Mouse (Mus musculus) testis, adult 2 months (tissue): Measurements from ENCODE around the gene Foxj1. TPM values are rescaled to one million over a fixed set of nuclear protein-coding genes. Genes with fewer than 3 reads are reported as not detected.

ENCODE experiments used
- H3K27ac ChIP-seq: fragments of 200-500 bp; 2 replicates; pipeline ENCODE4 v1.5.1; 2012; ENCODE audit warnings: low read depth, low read length; ENCODE audit not compliant: control insufficient read depth, insufficient read depth
- H3K27me3 ChIP-seq: fragments of 200-500 bp; 2 replicates; pipeline ENCODE4 v1.6.1; 2012; ENCODE audit warnings: mild to moderate bottlenecking, low read length, moderate library complexity; ENCODE audit not compliant: control insufficient read depth, insufficient read depth
- H3K36me3 ChIP-seq: fragments of 200-500 bp; 2 replicates; pipeline ENCODE4 v1.6.1; 2012; ENCODE audit warnings: mild to moderate bottlenecking, low read length; ENCODE audit not compliant: control insufficient read depth, insufficient read depth
- H3K4me1 ChIP-seq: fragments of 200-500 bp; 2 replicates; pipeline ENCODE4 v1.6.1; 2012; ENCODE audit warnings: low read length; ENCODE audit not compliant: control insufficient read depth, insufficient read depth
- H3K4me3 ChIP-seq: fragments of 200-500 bp; 2 replicates; pipeline ENCODE4 v1.5.1; 2012; ENCODE audit warnings: low read depth, mild to moderate bottlenecking, low read length, moderate library complexity, mixed read lengths; ENCODE audit not compliant: control insufficient read depth
- CTCF ChIP-seq: fragments of 200-500 bp; IDR thresholded peaks from 2 replicates; pipeline ENCODE4 v1.5.1; 2012; ENCODE audit warnings: low read depth, mild to moderate bottlenecking, inconsistent platforms, low read length, moderate library complexity; ENCODE audit not compliant: control insufficient read depth, insufficient read depth, insufficient replicate concordance
- POLR2A ChIP-seq: fragments of 200-500 bp; IDR thresholded peaks from 2 replicates; pipeline ENCODE4 v1.6.1; 2012; ENCODE audit warnings: low read depth, mild to moderate bottlenecking, inconsistent platforms, low read length, moderate library complexity; ENCODE audit not compliant: control insufficient read depth
- polyA plus RNA-seq: library from polyadenylated mRNA; depleted of rRNA; stranded (reverse); fragments of >200 nt; gene quantifications from 2 replicates; pipeline ENCODE4 v1.2.3, GENCODE M21; 2012

The Foxj1 gene
- polyA plus RNA-seq, 1 experiment, result 75.5 TPM

DNA sequence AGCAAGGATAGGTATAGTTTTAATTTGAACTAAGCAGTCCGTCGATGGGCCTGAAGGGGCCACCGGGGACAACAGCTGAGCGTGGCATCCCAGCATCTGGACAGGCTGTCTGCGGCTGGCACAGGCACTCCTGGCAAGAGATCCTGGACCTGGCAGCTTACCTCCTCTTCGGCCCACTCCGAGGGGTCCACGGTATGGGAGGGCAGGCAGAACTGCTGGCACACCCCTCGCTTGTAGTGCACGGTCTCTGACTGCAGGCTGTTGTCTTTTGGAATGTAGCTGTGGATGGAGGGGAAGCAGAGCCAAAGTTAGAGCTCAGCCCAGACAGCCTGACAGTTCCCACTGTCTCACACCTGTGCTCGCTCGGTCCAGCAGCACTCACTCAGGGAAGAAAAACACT, 24.5 kb upstream of the Foxj1 start:
- no peaks in the 10 kb centered on the region for H3K36me3 ChIP-seq
- no peak overlapping the region for H3K4me3 ChIP-seq
- TF ChIP-seq POLR2A, result no peak
- H3K27ac ChIP-seq, result no peak overlapping the region
- H3K27me3 ChIP-seq, result no peaks in the 10 kb centered on the region
- H3K4me1 ChIP-seq, result no peaks in the 10 kb centered on the region

DNA sequence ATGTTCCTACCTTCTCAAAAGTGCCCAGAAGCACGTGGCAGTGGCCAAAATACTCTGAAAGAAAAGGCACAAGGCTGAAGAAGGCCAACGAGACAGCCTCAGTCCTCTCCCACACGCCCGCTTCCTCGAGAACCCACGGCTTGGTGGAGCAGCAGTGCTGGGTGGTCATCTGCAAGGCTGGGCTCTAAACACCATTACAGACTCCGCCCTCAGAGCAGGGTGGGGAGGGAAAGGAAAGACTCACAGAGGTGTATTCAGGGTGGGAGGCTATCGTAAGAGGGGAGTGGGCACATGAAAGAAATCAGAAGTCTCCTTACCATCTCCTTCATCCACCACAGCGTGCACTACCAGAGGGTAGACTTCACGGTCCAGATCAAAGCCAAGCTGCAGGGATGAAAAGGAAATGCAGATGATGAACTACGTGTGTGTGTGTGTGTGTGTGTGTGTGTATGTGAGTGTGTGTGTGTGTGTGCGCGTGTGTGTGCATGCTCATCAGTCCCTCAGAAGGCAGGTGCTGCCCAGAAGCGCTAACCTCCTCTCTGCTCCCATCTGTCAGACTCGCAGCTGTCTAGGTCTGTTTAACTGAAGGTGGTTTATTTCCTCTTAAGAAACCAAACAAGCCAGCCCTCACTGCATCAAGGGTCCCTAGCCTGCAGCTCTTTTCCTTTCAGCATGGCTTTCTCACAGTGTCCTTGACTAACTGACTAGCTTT, 23.9 kb upstream of the Foxj1 start:
- Histone ChIP-seq H3K36me3 (no peaks in the 10 kb centered on the region), H3K27me3 (no peaks in the 10 kb centered on the region), H3K27ac (no peak overlapping the region), H3K4me1 (no peaks in the 10 kb centered on the region), H3K4me3 (no peak overlapping the region)
- TF ChIP-seq POLR2A, result no peak
- TF ChIP-seq CTCF, result no peak

DNA sequence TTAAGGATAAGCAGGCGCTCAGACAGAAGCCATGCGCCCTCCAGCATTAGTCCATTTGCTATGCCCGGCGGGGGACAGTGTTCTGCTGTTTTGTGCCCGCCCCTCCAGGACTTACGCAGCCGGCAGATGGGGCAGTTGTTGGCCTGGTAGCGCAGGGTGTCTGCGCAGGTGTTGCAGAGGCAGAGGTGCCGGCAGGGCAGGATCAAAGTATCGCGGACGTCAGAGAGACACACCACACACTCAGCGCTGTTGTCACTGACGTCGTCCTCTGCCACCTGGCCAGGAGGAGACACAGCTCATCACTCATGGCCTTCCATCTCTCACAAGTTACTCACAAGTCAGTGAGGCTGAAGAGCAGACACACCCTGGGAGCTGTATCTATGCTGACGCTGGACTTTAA, 19.3 kb upstream of the Foxj1 start:
- Histone ChIP-seq H3K36me3 (no peaks in the 10 kb centered on the region), H3K27ac (no peak overlapping the region), H3K27me3 (no peaks in the 10 kb centered on the region), H3K4me1 (no peaks in the 10 kb centered on the region), H3K4me3 (no peak overlapping the region)
- TF ChIP-seq POLR2A (no peak), CTCF (no peak)

DNA sequence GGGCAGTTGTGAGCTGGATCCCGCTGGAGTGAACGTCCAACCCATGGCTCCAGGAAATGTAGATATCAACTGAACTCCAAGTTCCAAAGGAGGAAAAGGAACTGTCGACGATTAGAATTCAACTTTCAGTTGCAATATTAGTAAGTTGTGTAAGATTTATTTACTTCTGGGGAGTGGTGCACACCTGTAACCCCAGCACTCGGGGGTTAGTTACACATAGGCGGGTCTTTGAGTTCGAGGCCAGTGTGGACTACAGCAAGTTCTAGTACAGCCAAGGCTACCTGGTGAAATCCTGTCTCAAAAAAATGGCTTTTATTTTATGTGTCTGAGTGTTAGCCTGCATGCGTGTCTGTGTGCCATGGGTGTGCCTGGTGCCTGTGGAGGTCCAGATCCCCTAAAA, 18.3 kb upstream of the Foxj1 start:
- TF ChIP-seq POLR2A (no peak), CTCF (no peak)
- Histone ChIP-seq H3K4me3 (no peak overlapping the region), H3K27me3 (no peaks in the 10 kb centered on the region), H3K4me1 (no peaks in the 10 kb centered on the region), H3K36me3 (no peaks in the 10 kb centered on the region), H3K27ac (no peak overlapping the region)

DNA sequence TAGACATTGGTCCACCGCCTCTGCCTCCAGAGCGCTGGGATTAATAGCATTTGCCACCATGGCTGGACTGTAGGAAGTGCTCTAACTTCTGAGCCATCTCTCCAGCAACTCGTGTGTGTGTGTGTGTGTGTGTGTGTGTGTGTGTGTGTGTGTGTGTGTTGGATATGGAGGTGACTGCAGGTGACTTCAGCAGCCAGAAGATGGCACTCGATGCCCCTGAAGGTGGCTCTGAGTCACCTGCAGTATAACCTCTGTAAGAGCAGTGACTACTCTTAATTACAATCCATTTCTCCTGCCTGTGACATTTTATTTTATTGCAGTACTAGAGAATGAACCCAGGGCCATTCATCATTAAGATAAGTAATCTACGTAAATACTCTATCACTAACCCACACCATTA, 16.1 kb upstream of the Foxj1 start:
- Histone ChIP-seq H3K27me3 (no peaks in the 10 kb centered on the region), H3K36me3 (no peaks in the 10 kb centered on the region)

DNA sequence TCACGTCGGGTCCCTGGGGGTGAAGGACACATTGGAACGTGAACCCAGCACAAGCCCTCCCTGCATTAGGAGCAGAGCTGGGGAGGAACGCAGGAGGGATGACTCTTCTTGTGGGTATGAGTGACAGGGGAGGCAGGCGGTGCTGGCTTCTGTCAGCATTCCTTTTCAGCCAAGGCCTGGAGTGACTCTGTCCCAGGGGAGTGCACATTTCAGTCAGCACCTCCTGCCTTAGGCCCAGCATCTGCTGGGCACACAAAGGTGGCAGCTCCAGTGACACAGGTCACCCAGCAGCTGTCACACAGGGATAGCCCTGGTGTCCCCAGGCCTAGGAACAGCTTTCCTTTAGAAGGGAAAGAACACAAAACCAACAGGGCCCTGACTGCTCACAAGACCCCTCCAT, 12.8 kb upstream of the Foxj1 start:
- TF ChIP-seq CTCF, result no peak
- no peak overlapping the region for H3K4me3 ChIP-seq
- H3K36me3 ChIP-seq, result no peaks in the 10 kb centered on the region
- H3K4me1 ChIP-seq, result no peaks in the 10 kb centered on the region
- no peak overlapping the region for H3K27ac ChIP-seq
- no peaks in the 10 kb centered on the region for H3K27me3 ChIP-seq

More for the DNA sequence above, 16.1 kb upstream of the Foxj1 start:
- TF ChIP-seq POLR2A, result no peak
- TF ChIP-seq CTCF, result no peak
- no peak overlapping the region for H3K27ac ChIP-seq
- no peaks in the 10 kb centered on the region for H3K4me1 ChIP-seq
- H3K4me3 ChIP-seq, result no peak overlapping the region

DNA sequence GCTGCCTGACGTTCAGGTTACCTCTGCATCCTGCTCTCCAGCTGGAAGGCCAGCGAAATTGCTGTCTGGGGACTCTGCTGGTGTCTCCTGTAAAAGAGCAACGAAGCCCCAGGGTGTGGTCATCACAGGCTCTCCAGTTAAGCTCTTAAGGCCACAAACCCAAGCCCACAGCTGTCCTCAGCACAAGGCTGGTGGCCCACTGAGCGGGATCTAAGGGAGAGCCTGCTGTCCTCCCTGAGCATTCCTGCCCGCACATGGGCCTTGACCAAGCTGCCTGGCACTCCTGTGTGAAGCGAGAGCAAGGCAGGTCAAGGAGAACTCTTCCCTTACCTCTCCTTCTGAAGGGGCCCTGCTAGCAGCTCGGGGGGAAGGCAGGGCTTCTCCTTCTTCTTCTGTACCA, 11.8 kb upstream of the Foxj1 start:
- TF ChIP-seq CTCF (no peak), POLR2A (no peak)
- no peaks in the 10 kb centered on the region for H3K4me1 ChIP-seq

DNA sequence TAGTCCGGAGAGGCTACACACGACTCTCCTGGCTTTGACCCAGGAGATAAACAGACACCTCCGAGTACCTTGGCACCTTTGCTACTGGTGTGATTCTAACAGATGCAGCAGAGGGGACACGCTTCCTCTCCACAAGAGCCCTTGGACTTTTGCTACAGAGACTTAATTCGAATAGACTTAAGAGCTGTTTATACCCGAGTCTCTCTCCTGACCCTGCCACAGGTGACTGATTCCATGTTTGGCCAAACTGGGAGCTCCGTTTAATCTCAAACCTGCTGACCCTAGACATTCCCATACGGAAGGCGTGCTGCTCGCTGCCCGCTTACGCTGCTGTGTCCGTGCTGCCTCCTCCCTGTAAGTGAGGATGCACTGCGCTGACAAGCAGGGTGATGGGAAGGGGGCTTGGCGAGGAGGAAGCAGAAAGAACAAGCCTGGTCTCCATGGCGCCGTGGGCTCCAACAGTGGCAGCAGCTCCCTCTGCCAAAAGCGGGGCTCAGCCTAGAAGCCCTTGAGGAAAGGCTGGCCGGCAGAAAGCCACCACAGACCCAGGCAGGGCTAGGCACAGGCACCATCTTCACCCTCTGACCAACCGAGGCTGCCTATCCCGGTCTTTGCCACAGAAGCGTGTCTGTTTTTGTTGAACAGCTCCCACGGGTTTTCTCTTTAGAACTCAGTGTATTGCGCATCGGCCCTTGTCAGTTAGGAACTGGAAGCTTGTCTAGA, 7.0 kb upstream of the Foxj1 start:
- H3K27me3 ChIP-seq, result no peaks in the 10 kb centered on the region
- no peaks in the 10 kb centered on the region for H3K4me1 ChIP-seq
- TF ChIP-seq POLR2A (no peak), CTCF (no peak)
- H3K36me3 ChIP-seq, result no peaks in the 10 kb centered on the region
- H3K4me3 ChIP-seq, result no peak overlapping the region
- no peak overlapping the region for H3K27ac ChIP-seq

More for the DNA sequence above, 11.8 kb upstream of the Foxj1 start:
- peak overlapping the region; percentile 60 for H3K4me3 ChIP-seq
- H3K27ac ChIP-seq, result no peak overlapping the region
- no peaks in the 10 kb centered on the region for H3K27me3 ChIP-seq
- no peaks in the 10 kb centered on the region for H3K36me3 ChIP-seq
